21 mouse cellular contexts compared by ENCODE assay signal in the genomic region with DNA sequence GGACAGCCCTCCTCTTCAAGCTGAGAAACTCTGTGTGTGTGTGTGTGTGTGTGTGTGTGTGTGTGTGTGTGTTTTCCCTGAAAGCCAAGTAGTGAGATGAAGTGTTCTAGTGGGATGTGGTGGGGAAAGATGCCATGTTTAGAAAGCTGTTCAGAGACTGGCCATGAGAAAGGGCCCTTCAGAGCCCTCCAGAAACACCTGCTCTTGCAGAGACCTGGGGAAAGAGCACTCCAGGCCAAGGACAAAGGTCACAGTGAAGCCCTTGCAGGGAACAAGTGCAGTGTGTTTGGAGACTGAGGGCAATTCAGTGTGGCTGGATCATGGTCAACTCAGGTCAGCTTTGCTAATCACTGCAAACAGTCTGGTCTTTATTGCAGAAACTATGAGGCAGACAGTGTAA.
"Had no signal": no experiment of that assay in that cellular context is flagged by ENCODE, and none has a peak within 500 bp of the region (broad histone marks: within the 10 kb centered on the region; RNA-seq: fewer than 3 reads in every experiment).

No protein-coding gene starts in this region.

- H3K4me2 ChIP-seq: lung, embryonic 14.5 days; midbrain, embryonic 12.5 days; neural tube, embryonic 13.5 days; neural tube, embryonic 15.5 days; stomach, embryonic 15.5 days had no signal

- H3K4me3 ChIP-seq: midbrain, embryonic 10.5 days; midbrain, embryonic 12.5 days; myocyte; neural tube, embryonic 13.5 days; neural tube, embryonic 15.5 days; stomach, embryonic 15.5 days had no signal

- H3K27me3 ChIP-seq: neural tube, embryonic 15.5 days had no signal

- H3K4me1 ChIP-seq: stomach, embryonic 15.5 days had no signal

- H3K36me3 ChIP-seq: midbrain, embryonic 10.5 days; midbrain, embryonic 12.5 days; neural tube, embryonic 13.5 days; neural tube, embryonic 15.5 days; stomach, embryonic 15.5 days had no signal

- ATAC-seq: midbrain, embryonic 16.5 days had no signal

- H3K9me3 ChIP-seq: midbrain, embryonic 10.5 days; midbrain, embryonic 12.5 days; neural tube, embryonic 13.5 days; neural tube, embryonic 15.5 days; stomach, embryonic 15.5 days had no signal

- DNase-seq: lung, adult 18-20 months; lung, embryonic 14.5 days; lung, postnatal 10 days; lung, postnatal 4 days; midbrain, embryonic 14.5 days; retina, postnatal 1 day; right cerebral cortex, adult 18-20 months; right cerebral cortex, postnatal 25 days; right cerebral cortex, postnatal 4 days; spleen, adult 18-20 months; thymus, adult 2 months; thymus, postnatal 25 days; thymus, postnatal 4 days had no signal

- H3K27ac ChIP-seq: midbrain, embryonic 10.5 days; midbrain, embryonic 12.5 days; neural tube, embryonic 13.5 days; neural tube, embryonic 15.5 days; stomach, embryonic 15.5 days; stomach, postnatal 0 days had no signal

- H3K9ac ChIP-seq: lung, embryonic 14.5 days; midbrain, embryonic 12.5 days; neural tube, embryonic 13.5 days; neural tube, embryonic 15.5 days; stomach, embryonic 15.5 days had no signal
